Mouse (Mus musculus) spleen, adult 2 months (tissue): ENCODE results near the gene Gsap.

Experiments
- CTCF ChIP-seq: fragments of 200-500 bp; IDR thresholded peaks from 2 replicates; pipeline ENCODE4 v1.5.1; 2011; ENCODE audit warnings: mild to moderate bottlenecking, inconsistent platforms; ENCODE audit not compliant: insufficient read depth, insufficient read length, insufficient replicate concordance; ENCODE audit errors: extremely low read depth
- POLR2A ChIP-seq: fragments of 200-500 bp; IDR thresholded peaks from 2 replicates; pipeline ENCODE4 v1.6.1; 2011; ENCODE audit warnings: low read depth, low read length, inconsistent platforms

DNA sequence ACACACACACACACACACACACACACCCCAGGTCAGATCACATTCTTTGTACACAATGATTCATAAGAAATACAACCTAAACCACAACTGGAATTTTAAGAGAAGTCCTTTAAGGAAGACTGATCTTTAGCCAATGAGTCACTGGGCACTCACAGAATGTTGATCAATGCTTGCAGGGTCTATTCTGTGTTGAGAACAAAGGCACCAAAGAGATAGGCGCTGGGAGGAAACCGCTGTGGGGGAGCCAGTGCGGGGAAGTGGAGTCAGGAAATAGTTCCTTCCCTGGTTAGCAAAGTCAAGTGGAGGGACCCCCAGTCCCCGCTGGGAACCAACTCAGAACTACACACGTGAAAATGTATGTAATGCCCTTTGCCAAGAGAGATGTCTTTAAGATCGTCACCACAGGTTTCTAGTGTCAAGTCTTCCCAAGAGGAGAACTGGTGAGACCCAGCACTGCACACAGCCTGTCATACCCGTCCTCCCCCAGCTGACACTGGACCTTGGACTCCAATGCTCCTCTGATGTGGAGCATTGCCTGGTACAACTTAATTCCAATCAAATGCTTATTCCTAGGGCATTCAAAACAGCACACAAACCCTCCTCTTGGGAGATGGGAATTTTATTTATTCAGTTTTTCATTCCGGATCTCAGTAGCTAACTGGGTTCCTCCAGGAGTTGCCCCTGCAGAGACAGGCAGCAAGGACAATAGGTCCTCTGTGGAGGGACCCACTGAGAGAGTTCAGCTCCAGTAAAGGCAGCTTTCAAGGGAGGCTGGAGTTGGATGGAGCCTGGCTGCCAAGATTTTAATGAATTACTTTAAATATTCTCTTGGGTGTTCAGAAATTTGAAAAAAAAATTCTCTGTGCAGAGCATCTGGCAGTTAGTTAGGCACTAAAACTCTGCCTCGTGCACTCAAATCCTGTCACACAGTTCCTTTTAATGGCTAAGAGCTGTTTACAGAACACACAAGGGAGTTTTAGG, 10.6 kb upstream of the Gsap start:
- TF ChIP-seq CTCF (no peak), POLR2A (no peak)
